Mouse (Mus musculus): ENCODE results near the gene Ccdc181. TPM values are rescaled to one million over a fixed set of nuclear protein-coding genes. Genes with fewer than 3 reads are reported as not detected.

Ccdc181 gene
- total RNA-seq, 2 experiments from 2014 or later = 1.7 to 8.4 TPM

GRCm38 (mm10) chr1:164324878-164325277 is 49.5 kb downstream of the Ccdc181 start:
- ATAC-seq (replicated peaks; ENCODE audit: low FRiP score, poor library complexity, severe bottlenecking) = no peak

GRCm38 (mm10) chr1:164326600-164327155 is 51.3 kb downstream of the Ccdc181 start:
- no peak for ATAC-seq (replicated peaks; ENCODE audit: low FRiP score, poor library complexity, severe bottlenecking)

GRCm38 (mm10) chr1:164327764-164328163 is 52.4 kb downstream of the Ccdc181 start:
- ATAC-seq (replicated peaks; ENCODE audit: low FRiP score, poor library complexity, severe bottlenecking) = no peak

- ATAC-seq (replicated peaks; ENCODE audit: low FRiP score, poor library complexity, severe bottlenecking) = no peak
These were observed 57.2 kb downstream of the Ccdc181 start for GRCm38 (mm10) chr1:164332559-164332958.

GRCm38 (mm10) chr1:164335435-164335834 is 60.0 kb downstream of the Ccdc181 start:
- ATAC-seq (replicated peaks; ENCODE audit: low FRiP score, poor library complexity, severe bottlenecking) = no peak

GRCm38 (mm10) chr1:164335846-164336245 is 60.5 kb downstream of the Ccdc181 start:
- ATAC-seq (replicated peaks; ENCODE audit: low FRiP score, poor library complexity, severe bottlenecking) = no peak

Other genes starting within 250 kb of the Ccdc181 start
- 0.84 TPM in 1 of 2 replicates, not detected in the other for gene Sele, start 227.4 kb upstream of the Ccdc181 start, total RNA-seq (2015; ENCODE audit: low replicate concordance)
- gene Sele, start 227.4 kb upstream of the Ccdc181 start, total RNA-seq (2017; ENCODE audit: low replicate concordance) = not detected in 2 replicates
- gene Sell, start 213.6 kb upstream of the Ccdc181 start, total RNA-seq (2015; ENCODE audit: low replicate concordance) = 52.0 and 64.5 TPM in 2 replicates
- gene Sell, start 213.6 kb upstream of the Ccdc181 start, total RNA-seq (2017; ENCODE audit: low replicate concordance) = 15.9 and 30.2 TPM in 2 replicates
- gene Selp, start 160.3 kb upstream of the Ccdc181 start, total RNA-seq (2015; ENCODE audit: low replicate concordance) = not detected in 2 replicates
- not detected in 2 replicates for gene Selp, start 160.3 kb upstream of the Ccdc181 start, total RNA-seq (2017; ENCODE audit: low replicate concordance)
- 6.8 and 9.2 TPM in 2 replicates for gene F5, start 123.7 kb upstream of the Ccdc181 start, total RNA-seq (2015; ENCODE audit: low replicate concordance)
- 3.5 and 4.3 TPM in 2 replicates for gene F5, start 123.7 kb upstream of the Ccdc181 start, total RNA-seq (2017; ENCODE audit: low replicate concordance)
- gene Slc19a2, start 26.5 kb upstream of the Ccdc181 start, total RNA-seq (2015; ENCODE audit: low replicate concordance) = 16.2 and 21.8 TPM in 2 replicates
- gene Slc19a2, start 26.5 kb upstream of the Ccdc181 start, total RNA-seq (2017; ENCODE audit: low replicate concordance) = 1.6 and 5.4 TPM in 2 replicates
- 3.8 and 14.1 TPM in 2 replicates for gene Nme7, start 28.5 kb downstream of the Ccdc181 start, total RNA-seq (2015; ENCODE audit: low replicate concordance)
- 5.3 and 13.7 TPM in 2 replicates for gene Nme7, start 28.5 kb downstream of the Ccdc181 start, total RNA-seq (2017; ENCODE audit: low replicate concordance)
- gene Blzf1, start 31.9 kb downstream of the Ccdc181 start, total RNA-seq (2015; ENCODE audit: low replicate concordance) = 5.4 and 11.3 TPM in 2 replicates
- gene Blzf1, start 31.9 kb downstream of the Ccdc181 start, total RNA-seq (2017; ENCODE audit: low replicate concordance) = 10.1 and 17.5 TPM in 2 replicates
- 24.9 and 41.5 TPM in 2 replicates for gene Atp1b1, start 182.8 kb downstream of the Ccdc181 start, total RNA-seq (2015; ENCODE audit: low replicate concordance)
- 12.6 and 30.4 TPM in 2 replicates for gene Atp1b1, start 182.8 kb downstream of the Ccdc181 start, total RNA-seq (2017; ENCODE audit: low replicate concordance)